Mouse (Mus musculus) brain, embryonic 14.5 days (tissue): ENCODE measurements around the gene Il11.

ENCODE experiments used
- CTCF ChIP-seq: fragments of 200-500 bp; IDR thresholded peaks from 2 replicates; pipeline ENCODE4 v1.5.1; 2012; ENCODE audit warnings: inconsistent platforms, mild to moderate bottlenecking, moderate library complexity, borderline replicate concordance; ENCODE audit not compliant: insufficient read depth, insufficient read length; ENCODE audit errors: extremely low read depth
- POLR2A ChIP-seq: fragments of 200-500 bp; IDR thresholded peaks from 2 replicates; pipeline ENCODE4 v1.6.1; 2012; ENCODE audit warnings: mild to moderate bottlenecking, inconsistent platforms, borderline replicate concordance; ENCODE audit not compliant: poor library complexity, insufficient read depth, insufficient read length, severe bottlenecking; ENCODE audit errors: extremely low read depth

DNA sequence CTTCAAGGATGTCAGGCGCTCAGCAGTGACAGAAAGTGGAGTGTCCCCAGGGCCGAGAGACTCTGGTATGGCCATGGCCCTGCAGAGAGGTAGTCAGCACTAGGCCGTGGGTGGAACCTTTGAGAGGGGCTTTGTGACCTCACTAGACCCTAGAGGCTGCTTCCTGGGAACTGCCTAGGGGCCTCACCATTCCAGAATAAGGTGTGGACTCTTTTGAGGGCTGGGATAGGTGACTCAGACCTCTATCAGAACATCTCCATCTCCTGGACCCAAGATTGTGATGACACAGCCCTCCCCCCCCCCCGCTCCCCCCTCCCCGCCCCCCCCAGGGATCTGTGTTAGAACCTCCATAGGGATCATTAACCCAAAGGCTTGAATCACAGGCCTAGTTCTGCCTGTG lies 11.5 kb downstream of the Il11 start, which contains the start of gene Fam71e2:
- TF ChIP-seq CTCF (no peak), POLR2A (no peak)
